Mouse (Mus musculus) gastrocnemius, postnatal 4 days (tissue): ENCODE measurements around the gene Tsn. TPM values are rescaled to one million over a fixed set of nuclear protein-coding genes. Genes with fewer than 3 reads are reported as not detected.

Source experiments
- total RNA-seq, 2 experiments: library from RNA; stranded (reverse); gene quantifications; 2 replicates each; pipeline ENCODE4 v1.2.3; 2021

The Tsn gene
- total RNA-seq, 2 experiments from 2014 or later, result 87.6 to 88.1 TPM

Other genes starting within 250 kb of the Tsn start
- gene Gm29106, start 135.2 kb downstream of the Tsn start, total RNA-seq, result not detected
- gene Nifk, start 10.1 kb upstream of the Tsn start, total RNA-seq, result 10 to 100 TPM; 27.2 to 29.4 TPM
- gene Clasp1, start 77.3 kb upstream of the Tsn start, total RNA-seq, result 100 to 1,000 TPM; 116 to 132 TPM